Mouse (Mus musculus) midbrain, embryonic 15.5 days (tissue): ENCODE data around the gene Bmpr1b. TPM values are rescaled to one million over a fixed set of nuclear protein-coding genes. Genes with fewer than 3 reads are reported as not detected.

ENCODE experiments used
- ATAC-seq: fragments of 200-750 bp; cut with Nextera tagmentation; replicated peaks from 2 replicates; pipeline ENCODE4 v1.8.0; 2017; ENCODE audit warnings: moderate TSS enrichment
- H3K27ac ChIP-seq: fragments of 300-500 bp; sonication (generic); 2 replicates; pipeline ENCODE4 v1.5.1; 2015; ENCODE audit warnings: mild to moderate bottlenecking, inconsistent platforms
- H3K27me3 ChIP-seq: fragments of 300-500 bp; sonication (generic); replicated peaks from 2 replicates; pipeline ENCODE4 v1.6.1; 2015; ENCODE audit warnings: inconsistent platforms
- H3K36me3 ChIP-seq: fragments of 300-500 bp; sonication (generic); replicated peaks from 2 replicates; pipeline ENCODE4 v1.6.1; 2015; ENCODE audit warnings: inconsistent platforms
- H3K4me1 ChIP-seq: fragments of 300-500 bp; sonication (generic); 2 replicates; pipeline ENCODE4 v1.6.1; 2015; ENCODE audit warnings: inconsistent platforms
- H3K4me2 ChIP-seq: fragments of 300-500 bp; sonication (generic); 2 replicates; pipeline ENCODE4 v1.6.1; 2015; ENCODE audit warnings: inconsistent platforms, mild to moderate bottlenecking, moderate library complexity
- H3K4me3 ChIP-seq: fragments of 300-500 bp; sonication (generic); 2 replicates; pipeline ENCODE4 v1.5.1; 2015; ENCODE audit warnings: mild to moderate bottlenecking, inconsistent platforms
- H3K9ac ChIP-seq: fragments of 300-500 bp; sonication (generic); 2 replicates; pipeline ENCODE4 v1.6.1; 2015; ENCODE audit warnings: mild to moderate bottlenecking, inconsistent platforms
- H3K9me3 ChIP-seq: fragments of 300-500 bp; sonication (generic); 2 replicates; pipeline ENCODE4 v1.6.1; 2016; ENCODE audit warnings: inconsistent platforms
- WGBS: fragments of 180-500 bp; shearing (Covaris S2); methylation state at CpG from one replicate; pipeline ENCODE4 v1.1.7; 2015; ENCODE audit warnings: mixed read lengths; 5-methylcytosine and 5-hydroxymethylcytosine counted together
- polyA plus RNA-seq: library from polyadenylated mRNA; unstranded; fragments of >200 nt; fragmentation: Nextera tagmentation; extraction: Ambion mirVana; gene quantifications from 2 replicates; pipeline ENCODE4 v1.2.1, GENCODE M21; 2015

Bmpr1b gene
- polyA plus RNA-seq, 1 experiment from 2014 or later, result 2.3 TPM

DNA sequence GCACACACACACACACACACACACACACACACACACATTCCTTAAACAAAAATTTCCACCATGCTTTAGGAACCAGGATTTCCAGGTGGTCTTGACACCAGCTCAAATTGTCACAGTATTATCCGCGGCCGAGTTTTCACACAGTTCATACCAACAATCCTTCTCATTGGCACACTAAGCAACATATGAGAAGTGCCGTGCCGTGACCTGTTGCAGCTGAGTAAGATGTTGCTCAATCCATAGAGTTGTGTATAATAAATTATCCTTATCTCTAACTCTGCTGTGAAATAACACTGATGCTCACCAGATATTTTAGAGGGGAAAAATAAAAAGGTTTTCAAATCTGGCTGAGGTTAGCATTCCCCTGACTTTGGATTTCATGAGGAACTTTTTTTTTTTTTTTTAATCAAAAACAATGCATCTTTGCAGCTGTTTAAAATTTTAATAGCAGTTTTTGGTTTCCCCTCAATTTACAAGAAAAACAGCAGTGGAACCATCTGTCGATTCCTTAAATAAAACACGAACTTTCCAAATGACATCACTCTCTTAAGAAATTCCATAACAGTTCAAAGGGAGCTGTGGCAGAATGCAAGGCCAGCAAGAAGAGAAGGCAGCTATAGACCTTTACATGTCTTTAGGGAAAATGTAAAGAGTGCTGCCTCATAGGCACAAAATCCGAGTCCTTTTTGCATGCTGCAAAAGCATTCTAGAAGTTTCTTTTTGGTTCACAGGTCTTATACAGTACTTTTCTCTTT, 378.0 kb downstream of the Bmpr1b start:
- WGBS, result 90% methylated on average over 8 of the region's 8 CpGs
- Histone ChIP-seq H3K27ac (no peak overlapping the region), H3K36me3 (0 out of 2 replicates have a peak, but pooled peaks cover 2% of the 10 kb centered on the region), H3K4me1 (peaks cover 6% of the 10 kb centered on the region; the same call in 1 of the 2 replicates), H3K9ac (no peak overlapping the region), H3K4me3 (no peak overlapping the region), H3K9me3 (no peaks in the 10 kb centered on the region), H3K4me2 (no peak overlapping the region), H3K27me3 (no peaks in the 10 kb centered on the region)
- no peak for ATAC-seq

Other genes starting within 250 kb of the Bmpr1b start
- gene Pdlim5, start 226.3 kb upstream of the Bmpr1b start, polyA plus RNA-seq, result 12.7 and 14.1 TPM in 2 replicates